26 mouse cellular contexts compared by ENCODE assay signal in genomic region chr16:8837595-8837994, GRCm38 (mm10). TPM values are rescaled to one million over a fixed set of nuclear protein-coding genes. Genes with fewer than 3 reads are reported as not detected.
A peak's percentile ranks its signal among the peaks of the same experiment; 100 is the strongest.
DNase-seq lines count a peak whose midpoint lies in the region; ATAC-seq lines count a peak whose summit lies in the region.
"Had no signal": no experiment of that assay in that cellular context is flagged by ENCODE, and none has a peak within 500 bp of the region (broad histone marks: within the 10 kb centered on the region; RNA-seq: fewer than 3 reads in every experiment).

No protein-coding gene starts in this region.

- peaks cover 91% of the 10 kb centered on the region for H3K36me3 ChIP-seq in liver, embryonic 13.5 days
- H3K36me3 ChIP-seq in liver, embryonic 11.5 days (ENCODE audit: control insufficient read depth, insufficient read depth, low read length): peaks cover 28% of the 10 kb centered on the region
- H3K36me3 ChIP-seq in ES-E14 (ENCODE audit: control insufficient read depth, insufficient read depth, low read length, poor library complexity, severe bottlenecking): peaks cover 11% of the 10 kb centered on the region
- H3K36me3 ChIP-seq in liver, embryonic 16.5 days (ENCODE audit: control insufficient read depth, insufficient read depth): peaks cover 53% of the 10 kb centered on the region
- H3K36me3 ChIP-seq in midbrain, embryonic 14.5 days (ENCODE audit: control insufficient read depth, insufficient read depth, low read length): peaks cover 47% of the 10 kb centered on the region
- peaks cover 2% of the 10 kb centered on the region; the same call in 1 of the 2 replicates for H3K36me3 ChIP-seq in hindbrain, embryonic 11.5 days (ENCODE audit: control insufficient read depth, insufficient read depth, low read length)

- H3K27me3 ChIP-seq in liver, embryonic 13.5 days: no peaks in the 10 kb centered on the region
- no peaks in the 10 kb centered on the region for H3K27me3 ChIP-seq in liver, embryonic 11.5 days (replicated peaks; ENCODE audit: control insufficient read depth, insufficient read depth, low read length)
- no peaks in the 10 kb centered on the region for H3K27me3 ChIP-seq in liver, embryonic 16.5 days (ENCODE audit: control insufficient read depth, insufficient read depth, low read depth, low read length)
- H3K27me3 ChIP-seq in midbrain, embryonic 14.5 days (ENCODE audit: control insufficient read depth, insufficient read depth, low read length): no peaks in the 10 kb centered on the region
- H3K27me3 ChIP-seq in hindbrain, embryonic 11.5 days (ENCODE audit: control insufficient read depth, insufficient read depth, low read length): no peaks in the 10 kb centered on the region
- H3K27me3 ChIP-seq: forebrain, embryonic 15.5 days; kidney, embryonic 15.5 days; limb, embryonic 13.5 days; midbrain, embryonic 12.5 days had no signal

- 0 out of 2 replicates have a peak overlapping the region, but pooled peaks have one; percentile 4 for H3K4me3 ChIP-seq in liver, embryonic 13.5 days (replicated peaks)
- no peak overlapping the region for H3K4me3 ChIP-seq in liver, embryonic 11.5 days (ENCODE audit: low read depth, low read length)
- no peak overlapping the region for H3K4me3 ChIP-seq in ES-E14 (ENCODE audit: insufficient read depth in 1 of 2, low read depth in 1 of 2, low read length in 2 of 2, poor library complexity in 1 of 2, severe bottlenecking in 1 of 2)
- H3K4me3 ChIP-seq in liver, embryonic 16.5 days (ENCODE audit: low read depth, low read length): no peak overlapping the region
- no peak overlapping the region for H3K4me3 ChIP-seq in midbrain, embryonic 14.5 days (replicated peaks; ENCODE audit: low read depth, low read length)
- H3K4me3 ChIP-seq in hindbrain, embryonic 11.5 days (ENCODE audit: low read depth, low read length): no peak overlapping the region
- H3K4me3 ChIP-seq: forebrain, embryonic 10.5 days; forebrain, embryonic 15.5 days; hindbrain, embryonic 10.5 days; kidney, embryonic 15.5 days; limb, embryonic 13.5 days; midbrain, embryonic 12.5 days had no signal

- 92% methylated on average over 1 of the region's 1 CpGs for WGBS in liver, embryonic 13.5 days (ENCODE audit: insufficient replicate concordance)
- WGBS in liver, embryonic 11.5 days: 100% methylated on average over 1 of the region's 1 CpGs
- 96% methylated on average over 1 of the region's 1 CpGs for WGBS in liver, embryonic 16.5 days (ENCODE audit: insufficient replicate concordance)
- WGBS in midbrain, embryonic 14.5 days: 91% methylated on average over 1 of the region's 1 CpGs
- WGBS in hindbrain, embryonic 11.5 days: 97% methylated on average over 1 of the region's 1 CpGs

- intact Hi-C loops in heart, postnatal 25 days (cut with DNase I): no loop called here

- peak; percentile 81 for DNase-seq in heart, adult 11 months
- no peak for DNase-seq in heart, postnatal 25 days (ENCODE audit: low spot score)
- DNase-seq in liver, embryonic 13.5 days: no peak
- no peak for DNase-seq in liver, embryonic 11.5 days (ENCODE audit: low spot score)
- DNase-seq in ES-E14 (ENCODE audit: low read depth, low spot score): no peak
- no peak for DNase-seq in midbrain, embryonic 14.5 days
- DNase-seq in hindbrain, embryonic 11.5 days (ENCODE audit: low spot score): no peak
- DNase-seq: adrenal gland, adult 8-10 months; cerebellum, adult 8-10 months; cerebellum, postnatal 36 days; gastrocnemius, postnatal 10 days; heart, postnatal 10 days; kidney, adult 18-20 months; kidney, postnatal 25 days; lung, adult 2 months; right cerebral cortex, postnatal 14 days; thymus, postnatal 25 days had no signal

- peak overlapping the region; percentile 76 for H3K27ac ChIP-seq in liver, embryonic 13.5 days
- no peak overlapping the region for H3K27ac ChIP-seq in liver, embryonic 11.5 days (ENCODE audit: low read depth, low read length)
- H3K27ac ChIP-seq in ES-E14 (ENCODE audit: insufficient read depth, low read depth, low read length, poor library complexity, severe bottlenecking): peak overlapping the region; percentile 92; the same call in 1 of the 2 replicates
- H3K27ac ChIP-seq in liver, embryonic 16.5 days (ENCODE audit: low read length): 0 out of 2 replicates have a peak overlapping the region, but pooled peaks have one; percentile 29
- H3K27ac ChIP-seq in midbrain, embryonic 14.5 days (replicated peaks; ENCODE audit: low read depth, low read length): no peak overlapping the region
- H3K27ac ChIP-seq in hindbrain, embryonic 11.5 days (ENCODE audit: low read depth, low read length): no peak overlapping the region
- H3K27ac ChIP-seq: forebrain, embryonic 10.5 days; forebrain, embryonic 15.5 days; hindbrain, embryonic 10.5 days; kidney, embryonic 15.5 days; limb, embryonic 13.5 days; midbrain, embryonic 12.5 days had no signal

- H3K9me3 ChIP-seq in liver, embryonic 13.5 days (replicated peaks): no peaks in the 10 kb centered on the region
- no peaks in the 10 kb centered on the region for H3K9me3 ChIP-seq in liver, embryonic 11.5 days (ENCODE audit: control insufficient read depth, low read length)
- no peaks in the 10 kb centered on the region for H3K9me3 ChIP-seq in ES-E14 (ENCODE audit: control insufficient read depth, insufficient read depth, low read depth, low read length)
- no peaks in the 10 kb centered on the region for H3K9me3 ChIP-seq in liver, embryonic 16.5 days (replicated peaks; ENCODE audit: control insufficient read depth, low read length)
- no peaks in the 10 kb centered on the region for H3K9me3 ChIP-seq in midbrain, embryonic 14.5 days (ENCODE audit: control insufficient read depth, low read length)
- H3K9me3 ChIP-seq in hindbrain, embryonic 11.5 days (ENCODE audit: control insufficient read depth, low read length): no peaks in the 10 kb centered on the region
- H3K9me3 ChIP-seq: forebrain, embryonic 10.5 days; forebrain, embryonic 15.5 days; hindbrain, embryonic 10.5 days; kidney, embryonic 15.5 days; limb, embryonic 13.5 days; midbrain, embryonic 12.5 days had no signal

- in situ Hi-C loops in ES-E14 (cut with MboI; ENCODE audit: low sequenced_read_pairs in 2 of 2, unreplicated experiment in 2 of 2): no loop called here

- peaks cover 55% of the 10 kb centered on the region for H3K4me1 ChIP-seq in liver, embryonic 13.5 days (replicated peaks)
- H3K4me1 ChIP-seq in liver, embryonic 11.5 days (replicated peaks; ENCODE audit: control insufficient read depth, insufficient read depth, low read length): peaks cover 8% of the 10 kb centered on the region
- H3K4me1 ChIP-seq in ES-E14 (ENCODE audit: control insufficient read depth in 2 of 2, insufficient read depth in 2 of 2, low read length in 2 of 2, poor library complexity in 1 of 2): peaks cover 5 to 15% of the 10 kb centered on the region in 2 experiments
- H3K4me1 ChIP-seq in liver, embryonic 16.5 days (ENCODE audit: control insufficient read depth, low read depth, low read length): peaks cover 28% of the 10 kb centered on the region
- peaks cover 17% of the 10 kb centered on the region for H3K4me1 ChIP-seq in midbrain, embryonic 14.5 days (ENCODE audit: control insufficient read depth, insufficient read depth, low read length)
- H3K4me1 ChIP-seq in hindbrain, embryonic 11.5 days (replicated peaks; ENCODE audit: control insufficient read depth, insufficient read depth, low read length): no peaks in the 10 kb centered on the region

- H3K4me2 ChIP-seq in liver, embryonic 13.5 days: peak overlapping the region; percentile 23; the same call in 1 of the 2 replicates
- H3K4me2 ChIP-seq in liver, embryonic 11.5 days: no peak overlapping the region
- H3K4me2 ChIP-seq in liver, embryonic 16.5 days (ENCODE audit: low read depth, low read length): no peak overlapping the region
- no peak overlapping the region for H3K4me2 ChIP-seq in midbrain, embryonic 14.5 days (ENCODE audit: low read length)
- H3K4me2 ChIP-seq in hindbrain, embryonic 11.5 days (replicated peaks; ENCODE audit: low read depth, low read length): no peak overlapping the region
- H3K4me2 ChIP-seq: forebrain, embryonic 15.5 days; heart, embryonic 11.5 days; kidney, embryonic 15.5 days; limb, embryonic 13.5 days; midbrain, embryonic 12.5 days had no signal

- H3K9ac ChIP-seq in liver, embryonic 13.5 days: 0 out of 2 replicates have a peak overlapping the region, but pooled peaks have one; percentile 12
- no peak overlapping the region for H3K9ac ChIP-seq in liver, embryonic 11.5 days (ENCODE audit: low read depth, low read length)
- H3K9ac ChIP-seq in ES-E14 (ENCODE audit: insufficient read depth, low read depth, low read length, poor library complexity, severe bottlenecking): no peak overlapping the region
- no peak overlapping the region for H3K9ac ChIP-seq in liver, embryonic 16.5 days (ENCODE audit: low read depth, low read length)
- no peak overlapping the region for H3K9ac ChIP-seq in midbrain, embryonic 14.5 days (replicated peaks; ENCODE audit: low read length)
- no peak overlapping the region for H3K9ac ChIP-seq in hindbrain, embryonic 11.5 days (ENCODE audit: low read depth, low read length)
- H3K9ac ChIP-seq: forebrain, embryonic 15.5 days; kidney, embryonic 15.5 days; limb, embryonic 13.5 days; midbrain, embryonic 12.5 days had no signal

- peak; percentile 69 for ATAC-seq in liver, embryonic 13.5 days (ENCODE audit: low read depth)
- no peak for ATAC-seq in liver, embryonic 11.5 days (replicated peaks; ENCODE audit: low FRiP score)
- ATAC-seq in liver, embryonic 16.5 days (ENCODE audit: low read depth): peak; percentile 61
- ATAC-seq in midbrain, embryonic 14.5 days (ENCODE audit: low FRiP score, low TSS enrichment): no peak
- no peak for ATAC-seq in hindbrain, embryonic 11.5 days (ENCODE audit: low FRiP score)
- ATAC-seq: forebrain, embryonic 15.5 days; hindbrain, embryonic 16.5 days had no signal

RNA-seq across cellular contexts. Expression of gene 1810013L24Rik, which starts 7.7 kb away (rescaled TPM):
- total RNA-seq in heart, postnatal 25 days (2021): 100 to 1,000 TPM in 1 of 2 experiments, 10 to 100 TPM in 1; 97.2 to 125 TPM
- polyA plus RNA-seq in liver, embryonic 13.5 days (2015; fragmentation: Nextera tagmentation; extraction: Ambion mirVana): 14.0 and 14.6 TPM in 2 replicates
- polyA plus RNA-seq in liver, embryonic 11.5 days (2014; fragmentation: Nextera tagmentation; extraction: Ambion mirVana): 12.5 and 13.8 TPM in 2 replicates
- total RNA-seq in ES-E14 (2012; rRNA removed): 46.6 and 47.4 TPM in 2 replicates
- 10.9 TPM in 2 replicates for polyA plus RNA-seq in liver, embryonic 16.5 days (2015; fragmentation: Nextera tagmentation; extraction: Ambion mirVana)
- polyA plus RNA-seq in midbrain, embryonic 14.5 days (2014; fragmentation: Nextera tagmentation; extraction: Ambion mirVana): 25.5 and 26.5 TPM in 2 replicates
- polyA plus RNA-seq in hindbrain, embryonic 11.5 days (2014; fragmentation: Nextera tagmentation; extraction: Ambion mirVana): 20.7 and 23.0 TPM in 2 replicates

RNA-seq across cellular contexts. Expression of gene Usp7, which starts 45.5 kb away (rescaled TPM):
- 10 to 100 TPM; 44.2 to 52.5 TPM for total RNA-seq in heart, postnatal 25 days (2021)
- 26.5 and 26.8 TPM in 2 replicates for polyA plus RNA-seq in liver, embryonic 13.5 days (2015; fragmentation: Nextera tagmentation; extraction: Ambion mirVana)
- 34.6 and 43.3 TPM in 2 replicates for polyA plus RNA-seq in liver, embryonic 11.5 days (2014; fragmentation: Nextera tagmentation; extraction: Ambion mirVana)
- 242 and 291 TPM in 2 replicates for total RNA-seq in ES-E14 (2012; rRNA removed)
- polyA plus RNA-seq in liver, embryonic 16.5 days (2015; fragmentation: Nextera tagmentation; extraction: Ambion mirVana): 22.4 and 22.6 TPM in 2 replicates
- polyA plus RNA-seq in midbrain, embryonic 14.5 days (2014; fragmentation: Nextera tagmentation; extraction: Ambion mirVana): 49.9 and 50.0 TPM in 2 replicates
- polyA plus RNA-seq in hindbrain, embryonic 11.5 days (2014; fragmentation: Nextera tagmentation; extraction: Ambion mirVana): 36.9 and 51.9 TPM in 2 replicates

Comparison
In these comparisons a context has a peak if more than half of its experiments do, and no peak if none do; other contexts are left out.
1. ATAC-seq: peak in liver, embryonic 13.5 days (single experiment) and liver, embryonic 16.5 days (single experiment); none in liver, embryonic 11.5 days (single experiment), midbrain, embryonic 14.5 days (single experiment) and hindbrain, embryonic 11.5 days (single experiment).
2. H3K27ac ChIP-seq: peak in liver, embryonic 13.5 days (single experiment), ES-E14 (single experiment) and liver, embryonic 16.5 days (single experiment); none in liver, embryonic 11.5 days (single experiment), midbrain, embryonic 14.5 days (single experiment) and hindbrain, embryonic 11.5 days (single experiment).